Mouse (Mus musculus) T-helper 2 cell (primary cell): Measurements from ENCODE around the gene Nisch.

ENCODE experiments used
- in situ Hi-C: fragments of 300-600 bp; cut with MboI, MseI; formaldehyde crosslinking; loops from one replicate; pipeline ENCODE4 v1.15.1; 2025; ENCODE audit warnings: high pct_unique_total_duplicates

Nisch gene

GRCm38 (mm10) chr14:31165458-31165857, 51.3 kb downstream of the Nisch start:
- in situ Hi-C loops: no loop called here

- in situ Hi-C loops: no loop called here
These were observed 51.7 kb downstream of the Nisch start for GRCm38 (mm10) chr14:31165010-31165409.

GRCm38 (mm10) chr14:31164067-31164466, 52.7 kb downstream of the Nisch start:
- in situ Hi-C loops: no loop called here

GRCm38 (mm10) chr14:31161638-31162037, 55.1 kb downstream of the Nisch start:
- in situ Hi-C loops: no loop called here

GRCm38 (mm10) chr14:31161191-31161590, 55.6 kb downstream of the Nisch start:
- in situ Hi-C loops: no loop called here

GRCm38 (mm10) chr14:31160196-31161150, 56.3 kb downstream of the Nisch start:
- in situ Hi-C loops: no loop called here

DNA sequence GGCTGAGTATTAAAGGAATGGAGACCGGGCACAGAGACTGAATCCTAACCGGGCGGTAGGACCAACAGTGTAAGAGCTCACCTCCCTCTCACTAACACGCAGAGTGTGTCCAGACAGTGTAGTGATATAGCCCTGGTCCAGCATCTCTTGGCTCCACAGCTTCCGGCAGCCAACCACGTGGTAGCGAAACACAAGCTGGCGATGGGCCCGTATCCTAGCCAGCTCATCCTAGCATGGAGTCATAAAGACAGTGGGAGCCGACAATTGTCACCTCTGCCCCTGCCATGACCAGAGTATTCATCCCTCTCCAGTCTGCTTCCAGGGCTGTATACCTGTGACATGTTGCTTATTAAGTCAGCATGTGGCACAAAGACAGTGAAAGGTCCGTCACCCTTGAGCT, 71.1 kb downstream of the Nisch start:
- in situ Hi-C loops: no loop called here

DNA sequence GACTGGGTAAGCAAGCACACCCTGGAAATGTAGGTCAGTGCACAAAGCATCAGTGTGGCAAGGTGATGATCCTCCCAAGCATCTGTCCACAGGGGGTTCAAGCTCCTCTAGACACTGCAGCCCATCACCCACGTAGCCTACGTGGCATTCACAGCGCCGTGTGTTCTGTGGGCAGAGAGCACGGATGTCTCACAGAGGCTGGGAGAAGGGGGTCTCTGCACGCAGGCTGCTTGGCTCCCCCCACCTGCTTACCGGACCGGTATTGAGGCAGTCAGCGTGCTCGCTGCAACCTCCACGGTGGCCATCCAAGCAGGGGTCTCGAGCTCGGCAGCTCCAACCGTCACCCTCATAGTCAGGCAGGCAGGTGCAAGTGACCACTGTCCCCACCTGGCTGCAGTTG, 75.7 kb downstream of the Nisch start:
- in situ Hi-C loops: no loop called here

DNA sequence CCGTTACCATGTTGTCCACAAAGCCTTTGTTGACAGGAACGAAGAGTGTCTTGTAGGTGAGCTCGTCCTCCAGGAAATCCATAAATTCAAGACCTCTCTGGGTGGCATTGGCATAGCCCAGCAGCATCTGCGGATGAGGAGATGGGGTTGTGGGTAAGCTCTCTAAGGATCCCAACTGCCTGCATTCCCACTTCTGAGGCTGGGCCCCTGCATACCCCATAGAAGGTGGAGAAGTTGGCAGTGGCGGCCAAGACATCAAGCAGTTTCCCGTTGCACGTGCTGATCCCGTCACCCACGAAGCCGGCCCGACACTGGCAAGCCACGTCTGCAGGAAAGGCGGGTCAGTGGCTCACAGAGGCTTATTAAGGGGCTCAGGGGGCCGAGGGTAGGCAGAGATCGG, 76.6 kb downstream of the Nisch start:
- in situ Hi-C loops: no loop called here

GRCm38 (mm10) chr14:31139666-31140065, 77.1 kb downstream of the Nisch start:
- in situ Hi-C loops: no loop called here

DNA sequence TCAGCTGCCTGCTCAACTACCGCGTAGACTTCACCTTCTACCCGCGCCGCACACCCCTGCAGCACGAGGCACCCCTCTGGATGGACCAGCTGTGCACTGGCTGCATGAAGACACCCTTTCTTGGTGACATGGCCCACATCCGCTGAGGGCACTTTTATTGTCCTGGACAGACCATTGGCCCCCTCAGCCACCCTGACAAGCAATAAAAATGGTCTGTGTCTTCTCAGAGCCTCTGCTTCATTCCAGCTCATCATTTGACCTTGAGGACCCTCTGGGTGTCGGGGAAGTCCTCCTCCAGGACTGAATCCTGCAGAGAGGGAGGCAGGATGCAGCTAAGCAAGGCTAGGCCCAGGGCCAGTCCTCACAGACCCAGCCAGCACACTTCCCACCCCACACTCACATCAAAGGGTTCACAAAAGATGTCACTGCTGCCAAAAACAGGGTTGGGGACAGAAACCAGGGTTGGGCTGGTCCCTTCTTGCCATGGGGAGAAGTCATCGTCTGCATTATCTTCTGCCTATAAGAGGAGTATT, 77.8 kb downstream of the Nisch start:
- in situ Hi-C loops: no loop called here

DNA sequence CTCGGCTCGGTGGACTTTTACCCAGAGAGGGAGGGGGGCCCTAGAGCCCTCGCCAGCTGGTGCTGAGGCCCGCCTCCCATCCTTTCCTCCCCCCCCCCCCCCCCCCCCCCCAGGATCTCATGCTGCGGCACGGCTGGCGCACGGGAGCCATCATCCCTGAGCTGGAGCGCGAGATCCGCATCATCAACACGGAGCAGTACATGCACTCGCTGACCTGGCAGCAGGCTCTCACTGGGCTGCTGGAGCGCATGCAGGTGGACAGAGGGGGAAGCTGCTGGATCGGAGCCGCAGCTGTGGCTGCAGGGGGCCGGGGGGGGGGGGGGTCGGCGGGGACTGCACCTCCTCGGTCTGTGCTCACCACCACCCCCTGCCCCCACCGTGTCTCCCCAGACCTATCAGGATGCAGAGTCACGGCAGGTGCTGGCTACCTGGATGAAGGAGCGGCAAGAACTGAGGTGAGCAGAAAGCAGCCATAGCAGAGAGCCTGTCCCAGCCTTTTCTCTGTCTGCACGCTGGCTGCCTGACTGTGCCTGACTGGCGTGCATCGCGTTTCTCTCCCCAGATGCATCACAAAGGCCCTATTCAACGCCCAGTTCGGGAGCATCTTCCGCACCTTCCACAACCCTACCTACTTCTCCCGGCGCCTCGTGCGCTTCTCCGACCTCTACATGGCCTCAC, 78.4 kb downstream of the Nisch start:
- in situ Hi-C loops: no loop called here

- in situ Hi-C loops: no loop called here
These were observed 79.0 kb downstream of the Nisch start for GRCm38 (mm10) chr14:31137791-31138190.

DNA sequence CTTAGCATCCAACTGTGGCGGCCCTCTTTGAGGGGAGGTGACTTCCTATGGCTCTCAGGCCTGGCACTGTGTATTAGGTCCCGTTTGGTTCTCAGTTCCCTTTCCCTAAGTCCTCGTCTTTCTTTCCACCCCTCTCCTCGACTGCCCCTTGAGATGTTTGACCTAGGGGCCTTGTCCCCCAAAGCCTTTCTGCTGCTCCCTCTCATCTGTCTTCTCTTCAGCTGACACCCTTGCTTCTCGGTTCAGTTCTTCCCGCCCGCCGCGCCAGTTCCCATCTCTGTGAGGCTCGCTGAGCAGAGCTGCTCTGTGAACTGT, 79.5 kb downstream of the Nisch start:
- in situ Hi-C loops: no loop called here

GRCm38 (mm10) chr14:31136411-31137280, 80.1 kb downstream of the Nisch start:
- in situ Hi-C loops: no loop called here

DNA sequence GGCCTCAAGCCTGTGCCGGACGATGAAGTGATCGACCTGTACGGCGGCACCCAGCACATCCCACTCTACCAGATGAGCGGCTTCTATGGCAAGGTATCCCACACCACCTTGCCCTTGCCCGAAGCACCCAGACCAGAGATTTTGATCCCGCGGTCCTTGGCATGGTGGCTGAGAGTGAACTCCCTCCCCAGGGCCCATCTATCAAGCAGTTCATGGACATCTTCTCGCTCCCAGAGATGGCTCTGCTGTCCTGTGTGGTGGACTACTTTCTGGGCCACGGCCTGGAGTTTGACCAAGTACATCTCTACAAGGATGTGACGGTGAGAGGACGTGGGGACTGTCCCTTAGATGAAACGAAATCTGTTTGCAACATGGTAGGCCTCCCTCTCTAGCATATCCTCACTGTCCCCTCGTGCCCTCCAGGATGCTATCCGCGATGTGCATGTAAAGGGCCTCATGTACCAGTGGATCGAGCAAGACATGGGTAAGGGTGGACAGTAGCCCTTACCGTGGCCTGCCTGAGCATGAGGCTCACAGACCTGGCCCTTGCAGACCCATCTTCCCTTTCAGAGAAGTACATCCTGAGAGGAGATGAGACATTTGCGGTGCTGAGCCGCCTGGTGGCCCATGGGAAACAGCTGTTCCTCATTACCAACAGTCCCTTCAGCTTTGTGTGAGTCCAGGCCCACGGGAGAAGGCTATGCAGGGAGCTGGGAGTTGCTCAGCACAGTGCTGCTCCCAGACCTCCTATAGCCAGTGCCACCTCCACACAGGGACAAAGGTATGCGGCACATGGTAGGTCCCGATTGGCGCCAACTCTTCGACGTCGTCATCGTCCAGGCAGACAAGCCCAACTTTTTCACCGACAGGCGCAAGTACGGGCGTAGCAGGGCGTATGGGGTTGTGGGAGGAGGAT, 81.0 kb downstream of the Nisch start:
- in situ Hi-C loops: no loop called here

DNA sequence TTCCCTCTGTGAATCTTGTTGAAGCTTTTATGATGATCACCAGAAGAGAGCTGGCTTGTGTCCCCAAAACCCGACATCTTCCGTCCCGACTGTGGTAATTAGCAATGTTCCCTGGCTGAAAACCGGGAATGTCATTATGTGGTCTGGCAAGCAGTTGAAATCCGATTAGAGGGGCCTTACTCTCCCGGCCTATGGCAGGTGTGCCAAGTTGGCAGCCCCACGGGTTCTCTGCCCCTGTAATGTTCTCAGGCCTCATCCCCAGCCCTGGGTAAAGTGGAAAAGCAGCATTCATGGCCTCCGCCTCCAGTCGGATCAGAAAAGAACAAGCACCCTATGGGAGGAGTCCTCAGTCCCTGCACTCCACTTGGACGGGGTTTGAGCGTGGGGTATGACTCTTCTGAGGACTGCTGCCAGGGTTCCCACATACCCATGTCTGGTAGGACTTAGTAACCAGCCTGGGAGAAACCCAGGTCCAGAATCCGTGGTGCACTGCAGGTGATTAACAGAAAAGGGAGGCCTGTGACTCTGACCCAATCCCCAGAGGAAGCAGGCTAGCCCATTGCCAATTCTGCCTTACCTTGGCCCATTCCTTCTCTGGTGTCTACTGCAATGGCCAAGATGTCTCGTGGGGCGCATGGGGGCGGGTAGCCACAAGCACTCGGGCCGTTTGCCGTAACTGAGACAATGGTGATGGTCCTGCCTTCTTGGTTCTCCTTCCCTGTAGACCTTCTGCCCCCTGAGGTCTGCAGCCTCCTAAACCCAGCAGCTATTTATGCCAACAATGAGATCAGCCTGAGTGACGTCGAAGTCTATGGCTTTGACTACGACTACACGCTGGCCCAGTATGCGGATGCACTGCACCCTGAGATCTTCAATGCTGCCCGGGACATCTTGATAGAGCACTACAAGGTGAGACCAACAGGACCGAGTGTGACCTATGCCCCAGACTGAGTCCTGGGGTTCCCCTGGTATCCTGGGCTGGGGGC, 82.4 kb downstream of the Nisch start:
- in situ Hi-C loops: loop anchor here (5.0 kb wide), 1 partner anchor 73 kb away; the partner anchor contains the start of gene Tnnc1

DNA sequence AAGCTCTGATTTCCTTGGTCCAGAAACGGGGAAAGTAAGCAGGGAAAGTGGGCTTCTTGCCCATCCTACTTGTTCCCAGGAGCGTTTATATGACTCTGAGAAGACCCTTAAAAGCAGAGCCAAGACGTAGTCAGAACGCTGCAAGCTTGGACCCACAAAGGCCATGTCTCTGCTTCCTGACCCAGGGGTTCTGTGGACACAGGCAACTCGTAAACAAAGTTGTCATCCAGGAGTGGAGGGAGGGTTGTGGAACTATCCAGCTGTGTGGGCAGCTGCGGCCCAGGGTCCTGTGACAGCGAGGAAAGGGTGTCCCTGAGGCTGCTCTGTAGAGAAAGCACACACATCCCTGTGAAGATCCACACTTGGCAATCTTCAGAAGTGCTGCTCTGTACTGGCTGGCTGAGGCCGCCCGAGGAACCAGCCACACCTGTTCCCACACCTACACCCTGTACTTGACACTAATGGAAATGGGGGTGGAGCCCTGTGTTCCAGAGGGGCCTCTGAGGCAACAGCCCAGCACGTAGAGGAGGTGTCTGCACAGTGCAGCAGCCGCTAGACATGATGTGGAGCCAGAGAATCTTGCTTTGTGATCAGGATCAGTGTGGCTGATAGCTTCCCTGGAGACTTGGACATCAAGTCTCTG, 83.6 kb downstream of the Nisch start:
- in situ Hi-C loops: loop anchor here (5.0 kb wide), 1 partner anchor 74 kb away; the partner anchor contains the start of gene Tnnc1

GRCm38 (mm10) chr14:31132491-31132975, 84.2 kb downstream of the Nisch start:
- in situ Hi-C loops: loop anchor here (5.0 kb wide), 1 partner anchor 75 kb away; the partner anchor contains the start of gene Tnnc1
